Mouse (Mus musculus): ENCODE measurements around the gene Dcakd.
"Not testable (repeated sequence)": the region's sequence is repeated elsewhere in the genome, so short reads cannot be mapped to it uniquely, and the experiment has no call there.

Gene Dcakd

GRCm38 (mm10) chr11:102981151-102981890, 46.8 kb downstream of the Dcakd start:
- DNase-seq (ENCODE audit: low spot score in 2 of 2), result no peak

DNA sequence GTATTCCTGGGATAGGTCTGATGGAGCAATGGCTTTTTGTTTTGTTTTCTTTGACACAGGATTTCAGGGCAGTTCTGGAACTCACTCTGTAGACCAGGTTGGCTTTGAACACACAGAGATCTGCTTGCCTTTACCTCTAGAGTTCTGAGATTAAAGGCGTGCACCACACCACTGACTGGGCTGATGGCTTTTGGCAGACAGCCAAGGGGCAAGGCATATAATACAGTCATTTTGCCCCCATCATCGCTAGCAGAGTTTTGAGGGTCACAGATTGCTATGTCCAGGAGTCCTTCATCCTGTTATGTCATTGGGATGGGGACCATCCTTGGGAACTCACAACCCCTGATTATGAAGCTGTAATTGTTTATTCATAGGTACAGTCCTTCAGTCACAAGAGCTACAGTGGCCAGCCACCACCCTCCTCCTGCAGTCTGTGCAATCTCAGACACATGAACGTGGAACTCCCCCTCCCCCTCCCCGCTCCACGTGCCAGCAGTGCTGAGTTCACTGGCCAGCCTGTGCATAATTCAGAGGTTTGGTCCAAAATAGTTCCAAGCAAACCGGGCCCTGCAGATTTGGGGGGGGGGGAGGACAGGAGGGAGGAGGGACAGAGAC, 50.0 kb downstream of the Dcakd start:
- no peak for DNase-seq (ENCODE audit: low spot score in 2 of 2)

GRCm38 (mm10) chr11:102975966-102976365, 52.2 kb downstream of the Dcakd start:
- not testable (repeated sequence) for DNase-seq (ENCODE audit: low spot score in 2 of 2)

- DNase-seq (ENCODE audit: low spot score in 2 of 2), result no peak
Observed at GRCm38 (mm10) chr11:102972326-102972725, 55.8 kb downstream of the Dcakd start.

DNA sequence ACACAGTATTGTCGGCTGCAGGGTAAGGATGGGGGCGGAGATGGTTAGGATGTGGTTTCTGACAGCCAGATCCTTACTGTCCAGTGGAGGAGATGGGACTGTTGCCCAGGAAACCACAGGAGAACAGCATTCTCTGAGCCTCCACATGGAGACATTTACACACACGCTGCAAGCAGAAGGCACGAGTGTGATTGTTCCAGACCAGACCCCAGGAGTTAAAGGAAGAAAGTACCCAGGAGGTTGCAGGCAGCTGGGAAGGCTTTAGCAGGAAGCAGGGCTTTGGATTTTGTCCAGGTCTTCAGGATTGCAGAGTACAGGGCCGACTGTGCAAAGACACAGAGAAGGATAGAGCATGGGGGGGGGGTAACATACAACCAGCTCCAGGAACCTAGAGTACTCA, 56.5 kb downstream of the Dcakd start:
- DNase-seq (ENCODE audit: low spot score in 2 of 2), result no peak

- DNase-seq (ENCODE audit: low spot score in 2 of 2), result no peak
Observed at GRCm38 (mm10) chr11:102964547-102965091, 63.5 kb downstream of the Dcakd start.

DNA sequence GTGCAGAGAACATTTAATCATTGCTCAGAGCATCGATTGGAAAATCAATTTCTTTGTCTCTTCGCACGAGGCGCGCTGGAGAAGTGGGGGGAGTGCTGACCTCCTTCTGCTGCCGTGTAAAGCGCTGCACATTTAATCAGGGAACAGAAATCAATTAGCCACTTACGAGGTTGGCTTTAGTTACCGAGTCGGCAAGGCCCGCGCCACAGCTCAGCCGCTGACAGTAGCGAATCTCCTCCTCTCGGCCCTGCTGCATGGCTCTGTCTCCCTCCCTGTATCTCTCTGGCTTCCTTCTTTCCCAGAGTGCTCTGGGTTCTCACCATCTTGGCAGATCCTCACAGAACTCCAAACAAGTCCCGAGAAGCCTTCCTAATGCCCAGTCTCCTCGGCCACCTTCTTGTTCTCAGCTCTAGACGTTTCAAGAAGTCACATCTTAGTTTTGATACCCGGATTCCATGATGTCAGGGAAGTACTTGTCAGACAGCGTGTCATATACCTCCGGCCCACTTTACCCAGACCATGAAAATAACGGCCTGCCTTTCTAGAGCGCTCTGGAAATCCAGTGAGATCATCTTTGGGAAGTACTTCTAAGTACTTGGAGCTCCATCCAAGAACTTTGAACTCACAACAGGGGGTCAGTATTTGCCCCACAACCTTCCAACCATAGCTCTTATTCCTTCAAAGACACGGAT, 64.1 kb downstream of the Dcakd start:
- no peak for DNase-seq (ENCODE audit: low spot score in 2 of 2)

DNA sequence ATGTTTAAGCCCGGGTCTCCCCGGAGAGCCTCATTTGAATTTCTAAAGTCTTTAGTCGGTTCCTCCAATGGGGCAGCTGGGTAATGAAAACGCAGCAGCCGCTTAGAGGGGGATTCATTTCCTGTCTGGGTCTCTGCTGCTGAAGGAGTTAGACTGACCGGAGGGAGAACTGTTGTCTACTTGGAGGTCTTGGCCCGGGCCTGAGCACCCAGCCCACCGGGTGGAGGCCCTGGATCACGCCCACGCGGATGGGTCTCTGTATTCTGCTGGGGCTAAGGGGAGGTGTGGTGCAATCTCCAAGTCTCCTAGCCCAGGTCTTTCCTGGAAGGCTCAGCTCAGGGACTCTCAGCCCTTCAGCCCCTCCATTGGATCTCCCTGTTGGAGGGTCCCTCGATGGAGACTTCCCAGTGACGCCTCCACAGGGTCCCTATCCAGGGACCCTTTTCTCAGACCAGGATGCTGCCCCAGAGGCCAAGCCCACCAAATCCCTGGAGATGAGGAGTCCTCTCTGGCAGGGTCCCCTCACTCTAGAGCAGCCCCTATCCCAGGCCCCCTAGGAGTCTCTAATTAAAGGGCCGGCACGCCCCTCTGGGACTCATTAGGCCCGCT, 64.8 kb downstream of the Dcakd start:
- no peak for DNase-seq (ENCODE audit: low spot score in 2 of 2)

- DNase-seq (ENCODE audit: low spot score in 2 of 2), result no peak
Observed at GRCm38 (mm10) chr11:102962861-102963245, 65.3 kb downstream of the Dcakd start.

GRCm38 (mm10) chr11:102961082-102961481, 67.1 kb downstream of the Dcakd start:
- no peak for DNase-seq (ENCODE audit: low spot score in 2 of 2)

- no peak for DNase-seq (ENCODE audit: low spot score in 2 of 2)
Observed at GRCm38 (mm10) chr11:102958870-102959269, 69.3 kb downstream of the Dcakd start.

DNA sequence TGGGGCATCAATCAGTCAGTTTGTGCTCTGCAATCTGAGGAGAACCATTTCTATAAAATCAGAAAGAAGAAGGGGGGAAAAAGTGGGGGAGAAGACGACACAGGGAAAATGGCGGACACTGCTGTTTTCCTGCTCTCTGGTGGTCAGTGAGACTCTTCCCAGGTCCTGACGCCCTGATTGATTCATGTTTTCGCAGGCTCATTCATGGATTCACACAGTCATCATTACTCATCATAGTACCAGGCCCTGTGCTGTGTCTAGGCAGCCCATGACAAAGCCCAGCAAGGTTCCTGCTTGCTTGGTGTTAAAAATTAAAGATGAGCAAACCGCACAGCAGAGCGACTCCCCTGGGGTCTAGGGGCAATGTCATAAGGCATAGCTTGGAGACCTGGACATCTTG, 69.7 kb downstream of the Dcakd start:
- DNase-seq (ENCODE audit: low spot score in 2 of 2), result no peak

GRCm38 (mm10) chr11:102957692-102958091, 70.4 kb downstream of the Dcakd start:
- no peak for DNase-seq (ENCODE audit: low spot score in 2 of 2)

GRCm38 (mm10) chr11:102956962-102957614, 71.0 kb downstream of the Dcakd start:
- peak; percentile 35 to 38 for DNase-seq (ENCODE audit: low spot score in 2 of 2)

DNA sequence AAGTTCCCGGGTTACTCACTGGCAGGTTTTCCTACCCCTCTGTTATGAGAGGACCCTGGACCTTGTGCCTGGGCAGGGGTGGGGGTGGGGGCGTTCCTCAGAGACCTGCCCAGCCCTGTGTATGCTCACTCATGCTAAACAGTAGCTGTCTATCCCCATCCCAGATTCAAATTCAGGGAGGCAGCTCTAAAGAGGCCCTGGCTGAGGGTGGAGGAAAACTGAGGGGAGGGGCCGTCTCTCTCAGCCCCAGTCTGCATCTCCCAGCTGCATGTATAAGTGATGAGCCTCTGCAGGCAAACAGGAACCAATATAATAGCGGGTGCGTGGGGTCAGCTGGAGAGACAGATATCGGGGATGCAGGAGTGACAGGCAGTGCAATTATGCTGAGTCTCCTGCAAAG, 75.2 kb downstream of the Dcakd start:
- no peak for DNase-seq (ENCODE audit: low spot score in 2 of 2)

DNA sequence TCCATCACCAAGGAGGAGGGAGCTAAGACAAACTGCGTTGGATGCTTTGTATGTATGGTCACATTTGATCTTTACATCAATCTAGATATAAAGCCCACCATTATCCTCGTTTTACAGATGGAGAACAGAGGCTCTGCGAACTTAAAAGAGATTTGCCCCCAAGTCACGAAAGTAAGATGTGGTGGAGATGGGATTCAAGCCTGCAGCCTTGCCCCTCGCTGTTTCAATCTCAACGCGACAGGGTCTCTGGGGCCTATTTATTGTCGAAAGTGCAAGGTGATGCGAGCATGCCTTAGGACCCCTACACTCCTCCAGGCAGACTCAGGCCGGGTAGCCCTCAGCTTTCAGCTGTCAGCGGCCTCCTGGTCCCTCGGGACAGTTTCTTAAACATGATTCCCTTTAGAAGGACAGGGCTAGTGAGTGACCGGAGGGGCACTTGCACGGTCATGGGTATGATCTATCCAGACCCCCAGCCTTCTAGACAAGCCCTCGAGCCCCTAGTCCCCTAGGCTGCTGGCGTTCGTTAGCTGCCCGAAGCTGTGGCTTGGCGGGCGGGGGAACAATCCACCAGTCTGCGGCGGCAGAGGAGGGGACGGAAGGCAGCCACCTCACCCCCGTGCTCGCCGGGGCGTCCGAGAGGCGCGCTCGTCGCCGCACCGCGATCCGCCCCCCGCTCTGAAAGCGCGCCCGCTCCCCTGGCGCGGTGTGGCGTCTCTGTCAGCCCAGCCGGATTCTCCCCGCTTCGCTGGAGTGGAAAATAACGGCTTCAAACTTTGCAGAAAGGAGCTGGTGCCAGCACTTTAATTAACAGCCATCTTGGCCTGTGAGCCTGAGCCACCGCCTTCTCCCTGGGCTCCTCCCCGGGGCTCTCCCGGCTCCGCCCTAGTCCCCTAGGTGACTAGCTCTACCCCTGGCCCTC, 79.8 kb downstream of the Dcakd start:
- peak; percentile 27 to 44 for DNase-seq (ENCODE audit: low spot score in 2 of 2)

GRCm38 (mm10) chr11:102946992-102947343, 81.2 kb downstream of the Dcakd start:
- no peak for DNase-seq (ENCODE audit: low spot score in 2 of 2)

GRCm38 (mm10) chr11:102946265-102946991, 81.7 kb downstream of the Dcakd start, which contains the start of gene C1ql1:
Gene C1ql1 (minus strand): TSS chr11:102946688.
- peak; percentile 73 to 78 for DNase-seq (ENCODE audit: low spot score in 2 of 2)

DNA sequence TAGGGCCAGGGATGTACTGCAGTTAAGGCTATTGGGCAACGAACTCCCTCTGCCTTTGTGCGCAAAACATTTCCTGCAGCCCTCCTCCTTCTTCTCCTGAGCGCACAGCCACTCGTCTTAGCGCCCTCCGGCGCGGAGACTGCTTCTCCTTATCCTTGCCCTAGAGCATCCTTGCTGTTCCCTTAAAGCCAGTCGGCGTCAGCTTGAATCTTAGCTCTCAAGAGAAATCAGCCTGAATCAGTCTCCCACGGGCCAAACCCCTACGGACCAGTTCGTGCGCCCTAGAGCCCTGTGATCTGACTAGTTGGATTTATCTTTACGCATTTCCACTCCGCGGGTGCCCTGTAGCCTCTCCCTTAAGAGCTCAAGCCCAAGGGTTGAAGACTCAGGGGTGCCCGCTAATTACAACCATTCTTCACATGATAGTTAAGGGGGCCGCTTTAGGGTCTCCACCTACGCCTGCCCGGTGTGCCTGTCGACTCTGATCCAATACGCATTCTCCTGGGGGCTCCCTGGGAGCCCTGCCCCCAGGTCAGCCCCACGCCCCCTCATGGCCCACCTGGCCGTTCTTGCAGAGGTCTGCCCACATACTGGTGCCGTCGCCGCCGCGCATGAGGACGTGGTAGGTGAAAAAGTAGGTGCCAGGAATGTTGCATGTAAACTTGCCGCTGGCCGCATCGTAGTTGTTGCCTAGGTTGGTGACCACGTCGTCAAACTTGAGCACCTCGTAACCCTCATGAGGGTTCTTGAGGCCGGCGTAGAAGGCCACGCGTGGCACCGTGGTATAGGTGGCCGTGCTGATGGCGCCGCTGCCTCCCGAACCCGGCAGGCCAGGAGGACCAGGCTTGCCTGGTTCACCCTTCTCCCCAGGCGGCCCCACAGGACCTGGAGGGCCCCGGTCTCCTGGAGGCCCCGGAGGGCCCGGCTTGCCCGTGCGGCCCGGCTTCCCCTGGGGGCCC, 82.5 kb downstream of the Dcakd start:
- no peak for DNase-seq (ENCODE audit: low spot score in 2 of 2)
